Mouse (Mus musculus): ENCODE measurements around the gene Cox20.

Gene Cox20

DNA sequence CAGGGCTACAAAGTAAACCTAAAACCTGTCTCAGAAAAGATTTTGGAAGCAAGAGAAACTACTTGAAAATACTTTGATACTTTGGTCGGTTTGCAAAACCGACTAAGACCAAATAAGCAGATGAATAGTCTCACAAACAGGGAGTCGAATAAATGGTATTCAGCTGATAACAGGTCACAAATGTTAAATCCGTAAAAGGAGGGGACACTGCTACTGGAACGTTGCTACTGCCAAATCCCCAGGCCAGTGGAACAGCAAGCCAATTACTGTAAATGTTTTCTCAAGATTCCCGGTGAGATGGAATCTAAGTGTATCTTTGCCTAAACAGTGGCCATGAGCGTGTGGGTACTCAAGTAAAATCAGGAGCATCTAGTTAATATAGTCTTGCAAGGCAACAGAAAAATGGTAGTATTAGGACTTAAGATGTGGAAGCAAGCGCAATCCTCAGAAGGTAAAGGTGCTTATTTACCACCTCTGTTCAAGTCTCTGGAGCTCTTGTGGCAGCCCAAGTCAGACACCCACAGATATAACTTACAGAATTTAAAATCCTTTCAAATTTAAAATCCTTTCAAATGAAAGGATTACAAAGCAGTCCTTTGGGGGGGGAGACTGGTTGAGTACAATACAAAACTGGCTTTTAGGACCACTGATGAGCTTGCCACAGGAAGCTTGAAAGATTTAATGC lies 1.2 kb downstream of the Cox20 start:
- peak; percentile 32 for DNase-seq (ENCODE audit: low read depth, low spot score)

- DNase-seq (ENCODE audit: low read depth, low spot score), result peak; percentile 36
These were observed 2.0 kb downstream of the Cox20 start for GRCm38 (mm10) chr1:178320723-178321590.

- DNase-seq (ENCODE audit: low read depth, low spot score), result no peak
These were observed 2.9 kb downstream of the Cox20 start for GRCm38 (mm10) chr1:178321730-178322357.

DNA sequence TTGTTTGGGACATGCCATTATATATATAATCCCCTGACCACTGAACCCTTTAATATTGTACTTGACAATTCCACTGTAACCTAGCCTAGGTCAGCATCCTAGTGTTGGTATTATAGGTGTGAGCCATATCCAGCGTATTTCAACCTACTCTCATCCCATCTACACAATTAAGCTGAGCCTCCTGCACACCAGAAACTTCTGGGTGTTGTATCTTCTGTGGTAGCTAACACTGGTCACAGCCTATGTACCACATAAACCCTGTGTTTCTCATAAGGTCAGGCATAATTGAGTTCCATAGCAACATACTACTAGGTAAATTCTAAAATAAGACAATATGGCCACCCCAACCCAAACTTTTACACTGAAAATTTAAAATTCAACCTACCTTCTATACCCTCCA lies 4.3 kb downstream of the Cox20 start:
- no peak for DNase-seq (ENCODE audit: low read depth, low spot score)

GRCm38 (mm10) chr1:178324568-178324967 lies 5.6 kb downstream of the Cox20 start:
- DNase-seq (ENCODE audit: low read depth, low spot score), result no peak

- DNase-seq (ENCODE audit: low read depth, low spot score), result no peak
These were observed 7.4 kb downstream of the Cox20 start for GRCm38 (mm10) chr1:178326357-178326756.

GRCm38 (mm10) chr1:178326950-178327349 lies 8.0 kb downstream of the Cox20 start:
- no peak for DNase-seq (ENCODE audit: low read depth, low spot score)

DNA sequence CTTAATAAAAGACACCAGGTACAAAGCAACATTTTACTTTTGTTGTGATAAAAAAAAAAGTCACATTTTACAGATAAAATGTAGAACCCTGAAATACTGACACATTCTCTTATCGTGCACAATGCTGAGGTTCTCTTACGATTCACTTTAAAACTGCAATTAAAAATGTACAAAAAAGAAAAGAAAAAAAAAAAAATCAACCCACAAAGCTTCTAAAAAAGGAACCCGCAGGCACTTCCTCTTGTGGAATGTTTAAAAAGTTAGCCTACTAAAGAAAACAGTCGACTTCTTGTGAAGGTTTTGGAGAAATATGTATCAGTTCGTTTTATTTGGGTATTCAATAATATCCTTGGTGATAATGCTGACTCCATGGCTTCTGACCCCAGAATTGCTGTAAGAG lies 10.1 kb downstream of the Cox20 start:
- no peak for DNase-seq (ENCODE audit: low read depth, low spot score)

DNA sequence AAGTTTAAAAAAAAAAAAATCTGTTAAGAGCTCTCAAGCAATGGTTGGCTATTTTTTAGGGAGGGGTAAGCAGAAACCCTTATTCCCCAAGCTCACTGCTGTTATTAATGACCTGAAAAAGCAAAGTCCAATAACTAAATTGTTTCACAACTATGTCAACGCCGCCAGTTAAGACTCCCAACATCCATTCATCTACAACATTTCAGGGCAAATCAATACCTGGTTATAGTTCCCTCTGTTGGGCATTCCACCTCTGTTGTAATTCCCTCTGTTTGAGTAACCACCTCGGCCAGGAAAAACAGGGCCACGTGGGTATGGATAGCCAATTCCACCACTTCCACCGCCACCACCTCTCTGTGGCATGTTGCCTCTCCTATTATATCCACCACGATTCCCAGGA lies 11.0 kb downstream of the Cox20 start:
- DNase-seq (ENCODE audit: low read depth, low spot score), result peak; percentile 37

DNA sequence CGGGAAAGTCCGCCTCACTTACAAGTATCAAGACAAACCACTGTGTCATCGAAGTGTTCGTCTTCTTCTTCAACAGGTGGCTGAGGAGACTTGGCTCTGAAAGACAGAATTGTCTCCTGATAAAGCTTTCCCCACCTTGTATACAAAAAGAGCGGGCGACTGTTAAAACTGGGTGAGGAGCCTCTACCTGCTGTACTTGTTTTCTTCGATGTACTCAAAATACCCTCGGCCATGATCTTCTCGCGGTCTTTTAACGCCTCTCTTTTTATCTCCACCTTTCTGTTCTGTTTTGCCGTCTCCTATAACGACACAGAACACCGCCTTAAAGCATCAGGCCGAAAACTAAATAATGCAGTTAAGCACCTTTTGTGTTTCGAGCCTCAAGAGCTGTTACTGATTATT lies 16.9 kb downstream of the Cox20 start:
- peak; percentile 70 for DNase-seq (ENCODE audit: low read depth, low spot score)

DNA sequence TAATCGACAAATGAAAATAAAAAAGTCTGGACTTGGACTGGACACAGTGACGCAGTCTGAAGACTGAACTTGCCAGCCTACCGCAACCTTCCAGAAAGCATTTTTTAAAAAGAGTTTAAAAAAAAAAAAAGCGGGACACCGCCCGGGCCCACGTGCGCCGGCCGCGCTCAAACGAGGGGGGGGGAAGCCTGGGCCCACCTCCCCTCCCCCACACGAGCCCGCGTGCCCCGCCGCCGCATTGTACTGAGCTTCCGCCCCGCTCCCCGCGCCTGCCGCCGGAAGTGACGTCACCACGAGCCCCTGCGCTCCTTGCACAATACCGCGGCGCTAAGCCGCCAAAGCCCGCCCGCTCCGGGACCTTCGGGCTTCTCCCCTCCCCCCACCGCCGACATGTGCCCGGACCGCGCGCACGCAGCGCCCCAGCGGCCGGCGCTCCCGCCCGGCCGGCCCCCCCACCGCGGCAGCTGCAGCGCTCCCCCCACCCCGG lies 17.4 kb downstream of the Cox20 start:
- peak; percentile 96 for DNase-seq (ENCODE audit: low read depth, low spot score)

DNA sequence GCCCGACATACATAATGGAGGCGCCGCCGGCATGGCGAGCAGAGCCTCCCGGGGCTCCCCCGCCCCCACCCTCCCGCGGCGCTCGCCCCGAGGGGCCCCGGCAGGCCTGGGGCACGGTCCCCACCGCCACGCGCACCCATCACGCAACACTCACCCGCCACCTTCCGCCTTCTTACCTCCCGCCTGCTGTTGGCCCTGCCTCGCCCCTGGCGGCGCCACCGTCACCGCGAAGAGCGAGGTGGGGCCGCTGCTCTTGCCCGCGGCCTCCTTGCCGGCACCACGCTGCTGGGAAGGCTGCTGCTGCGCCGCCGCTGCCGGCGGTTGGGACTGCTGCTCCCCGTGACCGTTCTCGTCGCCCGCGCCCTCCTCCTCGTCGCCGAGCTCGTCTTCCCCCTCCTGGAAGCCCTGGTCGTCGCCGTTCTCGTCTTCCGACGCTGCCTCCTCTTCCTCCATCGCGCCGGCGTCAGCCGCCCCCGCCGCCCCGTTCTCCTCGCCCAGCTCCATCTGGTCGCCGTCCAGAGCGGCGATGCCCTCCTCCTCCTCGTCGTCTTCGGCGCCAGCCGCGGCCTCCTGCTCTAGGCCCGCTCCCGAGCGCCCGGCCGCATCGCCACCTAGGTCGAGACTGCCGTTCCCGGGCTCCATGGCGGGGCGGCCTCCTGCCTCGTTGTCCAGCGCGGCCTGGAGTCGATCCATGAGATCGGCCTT lies 18.0 kb downstream of the Cox20 start:
- DNase-seq (ENCODE audit: low read depth, low spot score), result peak; percentile 73

GRCm38 (mm10) chr1:178337551-178338317 lies 18.8 kb downstream of the Cox20 start, which contains the start of gene Hnrnpu:
TSS of gene Hnrnpu (minus strand) at chr1:178337797.
- DNase-seq (ENCODE audit: low read depth, low spot score), result peak; percentile 98

DNA sequence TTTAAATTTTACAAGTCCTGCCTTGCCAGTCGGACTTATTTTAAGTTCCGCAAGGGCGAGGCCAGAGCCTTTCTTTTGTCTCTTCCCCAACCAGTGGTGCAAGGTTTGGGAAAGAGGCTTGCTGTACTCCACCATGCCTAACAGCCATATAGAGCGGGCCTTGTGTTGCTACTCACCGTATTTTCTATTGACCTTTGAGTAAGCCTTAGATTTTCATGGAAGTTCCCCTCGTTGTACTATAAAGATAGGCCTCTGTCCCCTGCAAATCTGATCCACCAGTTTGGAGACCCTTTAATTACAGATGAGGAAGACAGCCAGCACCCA lies 19.4 kb downstream of the Cox20 start:
- peak; percentile 87 for DNase-seq (ENCODE audit: low read depth, low spot score)

- no peak for DNase-seq (ENCODE audit: low read depth, low spot score)
These were observed 21.3 kb downstream of the Cox20 start for GRCm38 (mm10) chr1:178340213-178340612.

GRCm38 (mm10) chr1:178341435-178341834 lies 22.5 kb downstream of the Cox20 start:
- no peak for DNase-seq (ENCODE audit: low read depth, low spot score)

GRCm38 (mm10) chr1:178342063-178342462 lies 23.1 kb downstream of the Cox20 start:
- no peak for DNase-seq (ENCODE audit: low read depth, low spot score)

DNA sequence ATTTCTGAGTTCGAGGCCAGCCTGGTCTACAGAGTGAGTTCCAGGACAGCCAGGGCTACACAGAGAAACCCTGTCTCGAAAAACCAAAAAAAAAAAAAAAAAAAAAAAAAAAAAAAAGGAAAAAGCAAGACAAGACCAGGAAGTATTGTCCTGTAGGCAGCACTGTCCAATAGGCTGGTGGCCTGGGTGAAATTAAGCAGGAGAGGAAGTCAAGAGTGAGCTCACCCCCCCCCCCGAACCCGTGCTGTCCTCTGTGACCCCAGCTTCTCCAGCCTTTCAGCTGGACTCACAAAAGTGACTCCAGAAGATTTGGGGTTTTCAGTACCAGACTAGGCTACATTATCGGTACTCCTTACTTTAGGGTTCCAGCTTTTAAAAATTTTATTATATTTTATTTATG lies 23.7 kb downstream of the Cox20 start:
- no peak for DNase-seq (ENCODE audit: low read depth, low spot score)

GRCm38 (mm10) chr1:178344071-178344805 lies 25.3 kb downstream of the Cox20 start:
- DNase-seq (ENCODE audit: low read depth, low spot score), result peak; percentile 65

GRCm38 (mm10) chr1:178350792-178351191 lies 31.9 kb downstream of the Cox20 start:
- no peak for DNase-seq (ENCODE audit: low read depth, low spot score)

All from ZHBTc4 (cell line).